Mouse (Mus musculus): ENCODE data around the gene Srl. TPM values are rescaled to one million over a fixed set of nuclear protein-coding genes. Genes with fewer than 3 reads are reported as not detected.

Srl gene
- polyA plus RNA-seq, 1 experiment from 2014 or later = 5.5 TPM

- Histone ChIP-seq H3K9me3 (ENCODE audit: low read length) (no peaks in the 10 kb centered on the region), H3K4me1 (ENCODE audit: insufficient read depth, low read depth, low read length) (peaks cover 6% of the 10 kb centered on the region; the same call in 1 of the 2 replicates), H3K27ac (ENCODE audit: low read length) (peak overlapping the region; percentile 11; the same call in 1 of the 2 replicates), H3K9ac (replicated peaks; ENCODE audit: low read depth) (no peak overlapping the region), H3K36me3 (ENCODE audit: insufficient read depth, low read length) (no peaks in the 10 kb centered on the region), H3K4me2 (replicated peaks; ENCODE audit: low read depth, low read length) (no peak overlapping the region; the same call in 1 of the 2 replicates), H3K27me3 (replicated peaks; ENCODE audit: insufficient read depth, low read length) (no peaks in the 10 kb centered on the region), H3K4me3 (ENCODE audit: low read depth, low read length) (no peak overlapping the region)
- ATAC-seq (no peak), DNase-seq (ENCODE audit: low spot score) (peak; percentile 5)
- WGBS = 65% methylated on average over 5 of the region's 5 CpGs
- TF ChIP-seq CTCF (IDR thresholded peaks at IDR 0.05) (no peak), EP300 (IDR thresholded peaks at IDR 0.05) (no peak)
Measured at GRCm38 (mm10) chr16:4473231-4473630, 68.4 kb downstream of the Srl start.

GRCm38 (mm10) chr16:4472687-4473086 lies 68.9 kb downstream of the Srl start:
- H3K4me1 ChIP-seq (ENCODE audit: insufficient read depth, low read depth, low read length) = peaks cover 6% of the 10 kb centered on the region; the same call in 1 of the 2 replicates
- no peak overlapping the region for H3K4me3 ChIP-seq (ENCODE audit: low read depth, low read length)
- H3K36me3 ChIP-seq (ENCODE audit: insufficient read depth, low read length) = no peaks in the 10 kb centered on the region
- H3K4me2 ChIP-seq (replicated peaks; ENCODE audit: low read depth, low read length) = no peak overlapping the region
- H3K27ac ChIP-seq (ENCODE audit: low read length) = 0 out of 2 replicates have a peak overlapping the region, but pooled peaks have one; percentile 11
- H3K9ac ChIP-seq (replicated peaks; ENCODE audit: low read depth) = 0 out of 2 replicates have a peak overlapping the region, but pooled peaks have one; percentile 9
- TF ChIP-seq CTCF (IDR thresholded peaks at IDR 0.05) (no peak), EP300 (IDR thresholded peaks at IDR 0.05) (no peak)
- no peaks in the 10 kb centered on the region for H3K27me3 ChIP-seq (replicated peaks; ENCODE audit: insufficient read depth, low read length)
- DNase-seq (ENCODE audit: low spot score) (peak; percentile 56), ATAC-seq (no peak)
- H3K9me3 ChIP-seq (ENCODE audit: low read length) = no peaks in the 10 kb centered on the region
- WGBS = 32% methylated on average over 3 of the region's 3 CpGs

GRCm38 (mm10) chr16:4469599-4470352 lies 71.8 kb downstream of the Srl start:
- Histone ChIP-seq H3K9ac (replicated peaks; ENCODE audit: low read depth) (no peak overlapping the region), H3K9me3 (ENCODE audit: low read length) (no peaks in the 10 kb centered on the region), H3K4me2 (replicated peaks; ENCODE audit: low read depth, low read length) (no peak overlapping the region), H3K36me3 (ENCODE audit: insufficient read depth, low read length) (no peaks in the 10 kb centered on the region), H3K4me3 (ENCODE audit: low read depth, low read length) (no peak overlapping the region), H3K27ac (ENCODE audit: low read length) (no peak overlapping the region), H3K4me1 (ENCODE audit: insufficient read depth, low read depth, low read length) (peaks cover 5% of the 10 kb centered on the region; the same call in 1 of the 2 replicates), H3K27me3 (replicated peaks; ENCODE audit: insufficient read depth, low read length) (no peaks in the 10 kb centered on the region)
- DNase-seq (ENCODE audit: low spot score) (peak; percentile 5), ATAC-seq (no peak)
- WGBS = 57% methylated on average over 10 of the region's 10 CpGs
- peak; percentile 45 for TF ChIP-seq CTCF (IDR thresholded peaks at IDR 0.05)
- TF ChIP-seq EP300 (IDR thresholded peaks at IDR 0.05) = no peak

- DNase-seq (ENCODE audit: low spot score) = no peak
- Histone ChIP-seq H3K27me3 (replicated peaks; ENCODE audit: insufficient read depth, low read length) (no peaks in the 10 kb centered on the region), H3K9me3 (ENCODE audit: low read length) (no peaks in the 10 kb centered on the region), H3K9ac (replicated peaks; ENCODE audit: low read depth) (no peak overlapping the region), H3K4me1 (ENCODE audit: insufficient read depth, low read depth, low read length) (no peaks in the 10 kb centered on the region), H3K4me3 (ENCODE audit: low read depth, low read length) (no peak overlapping the region), H3K4me2 (replicated peaks; ENCODE audit: low read depth, low read length) (no peak overlapping the region), H3K27ac (ENCODE audit: low read length) (no peak overlapping the region), H3K36me3 (ENCODE audit: insufficient read depth, low read length) (no peaks in the 10 kb centered on the region)
- TF ChIP-seq EP300 (IDR thresholded peaks at IDR 0.05) = no peak
- no peak for TF ChIP-seq CTCF (IDR thresholded peaks at IDR 0.05)
- ATAC-seq = no peak
- 61% methylated on average over 9 of the region's 9 CpGs for WGBS
Measured at GRCm38 (mm10) chr16:4464529-4465089, 77.0 kb downstream of the Srl start.

GRCm38 (mm10) chr16:4457927-4458326 lies 83.7 kb downstream of the Srl start:
- H3K9me3 ChIP-seq (ENCODE audit: low read length) = no peaks in the 10 kb centered on the region
- no peak overlapping the region for H3K4me2 ChIP-seq (replicated peaks; ENCODE audit: low read depth, low read length)
- no peak for ATAC-seq
- no peak for TF ChIP-seq EP300 (IDR thresholded peaks at IDR 0.05)
- no peak for TF ChIP-seq CTCF (IDR thresholded peaks at IDR 0.05)
- H3K27me3 ChIP-seq (replicated peaks; ENCODE audit: insufficient read depth, low read length) = no peaks in the 10 kb centered on the region
- no peak for DNase-seq (ENCODE audit: low spot score)
- H3K27ac ChIP-seq (ENCODE audit: low read length) = no peak overlapping the region
- no peaks in the 10 kb centered on the region for H3K4me1 ChIP-seq (ENCODE audit: insufficient read depth, low read depth, low read length)
- 77% methylated on average over 3 of the region's 3 CpGs for WGBS
- no peak overlapping the region for H3K9ac ChIP-seq (replicated peaks; ENCODE audit: low read depth)
- no peak overlapping the region for H3K4me3 ChIP-seq (ENCODE audit: low read depth, low read length)
- H3K36me3 ChIP-seq (ENCODE audit: insufficient read depth, low read length) = no peaks in the 10 kb centered on the region

GRCm38 (mm10) chr16:4456391-4456790 lies 85.2 kb downstream of the Srl start:
- H3K27me3 ChIP-seq (replicated peaks; ENCODE audit: insufficient read depth, low read length) = no peaks in the 10 kb centered on the region
- ATAC-seq (no peak), DNase-seq (ENCODE audit: low spot score) (no peak)
- TF ChIP-seq EP300 (IDR thresholded peaks at IDR 0.05) (no peak), CTCF (IDR thresholded peaks at IDR 0.05) (no peak)
- no peaks in the 10 kb centered on the region for H3K9me3 ChIP-seq (ENCODE audit: low read length)
- H3K9ac ChIP-seq (replicated peaks; ENCODE audit: low read depth) = no peak overlapping the region
- H3K36me3 ChIP-seq (ENCODE audit: insufficient read depth, low read length) = no peaks in the 10 kb centered on the region
- no peak overlapping the region for H3K4me3 ChIP-seq (ENCODE audit: low read depth, low read length)
- H3K4me2 ChIP-seq (replicated peaks; ENCODE audit: low read depth, low read length) = no peak overlapping the region
- no peaks in the 10 kb centered on the region for H3K4me1 ChIP-seq (ENCODE audit: insufficient read depth, low read depth, low read length)
- 71% methylated on average over 5 of the region's 5 CpGs for WGBS
- no peak overlapping the region for H3K27ac ChIP-seq (ENCODE audit: low read length)
